Mouse (Mus musculus): ENCODE measurements around the gene Gimap8. TPM values are rescaled to one million over a fixed set of nuclear protein-coding genes. Genes with fewer than 3 reads are reported as not detected.
A peak's percentile ranks its signal among the peaks of the same experiment; 100 is the strongest.

Gimap8 gene
- polyA plus RNA-seq, 1 experiment from 2014 or later: 8.6 TPM

GRCm38 (mm10) chr6:48692962-48693361, 45.9 kb downstream of the Gimap8 start:
- Histone ChIP-seq H3K4me1 (ENCODE audit: insufficient read depth, low read depth, low read length) (no peaks in the 10 kb centered on the region), H3K36me3 (ENCODE audit: insufficient read depth, low read length) (no peaks in the 10 kb centered on the region), H3K27ac (ENCODE audit: low read length) (no peak overlapping the region), H3K4me2 (replicated peaks; ENCODE audit: low read depth, low read length) (no peak overlapping the region), H3K4me3 (ENCODE audit: low read depth, low read length) (no peak overlapping the region), H3K9ac (replicated peaks; ENCODE audit: low read depth) (no peak overlapping the region), H3K9me3 (ENCODE audit: low read length) (no peaks in the 10 kb centered on the region), H3K27me3 (replicated peaks; ENCODE audit: insufficient read depth, low read length) (no peaks in the 10 kb centered on the region)
- WGBS: 66% methylated on average over 6 of the region's 6 CpGs
- TF ChIP-seq EP300 (IDR thresholded peaks at IDR 0.05) (no peak), CTCF (IDR thresholded peaks at IDR 0.05) (no peak)
- ATAC-seq (no peak), DNase-seq (ENCODE audit: low spot score) (no peak)

GRCm38 (mm10) chr6:48696830-48697554, 50.0 kb downstream of the Gimap8 start:
- H3K27me3 ChIP-seq (replicated peaks; ENCODE audit: insufficient read depth, low read length): no peaks in the 10 kb centered on the region
- no peak for ATAC-seq
- 0 out of 2 replicates have a peak, but pooled peaks cover 4% of the 10 kb centered on the region for H3K4me1 ChIP-seq (ENCODE audit: insufficient read depth, low read depth, low read length)
- H3K4me2 ChIP-seq (replicated peaks; ENCODE audit: low read depth, low read length): no peak overlapping the region
- TF ChIP-seq EP300 (IDR thresholded peaks at IDR 0.05) (no peak), CTCF (IDR thresholded peaks at IDR 0.05) (no peak)
- H3K9me3 ChIP-seq (ENCODE audit: low read length): no peaks in the 10 kb centered on the region
- H3K4me3 ChIP-seq (ENCODE audit: low read depth, low read length): no peak overlapping the region
- DNase-seq (ENCODE audit: low spot score): no peak
- peak overlapping the region; percentile 73 for H3K27ac ChIP-seq (ENCODE audit: low read length)
- no peak overlapping the region for H3K9ac ChIP-seq (replicated peaks; ENCODE audit: low read depth)
- no peaks in the 10 kb centered on the region for H3K36me3 ChIP-seq (ENCODE audit: insufficient read depth, low read length)
- WGBS: 71% methylated on average over 4 of the region's 4 CpGs

GRCm38 (mm10) chr6:48697555-48697930, 50.5 kb downstream of the Gimap8 start:
- H3K36me3 ChIP-seq (ENCODE audit: insufficient read depth, low read length): no peaks in the 10 kb centered on the region
- TF ChIP-seq EP300 (IDR thresholded peaks at IDR 0.05) (peak; percentile 57), CTCF (IDR thresholded peaks at IDR 0.05) (no peak)
- DNase-seq (ENCODE audit: low spot score) (peak; percentile 53), ATAC-seq (peak; percentile 36)
- H3K4me1 ChIP-seq (ENCODE audit: insufficient read depth, low read depth, low read length): 0 out of 2 replicates have a peak, but pooled peaks cover 4% of the 10 kb centered on the region
- H3K27me3 ChIP-seq (replicated peaks; ENCODE audit: insufficient read depth, low read length): no peaks in the 10 kb centered on the region
- H3K27ac ChIP-seq (ENCODE audit: low read length): peak overlapping the region; percentile 73
- no peak overlapping the region for H3K4me2 ChIP-seq (replicated peaks; ENCODE audit: low read depth, low read length)
- H3K9me3 ChIP-seq (ENCODE audit: low read length): no peaks in the 10 kb centered on the region
- WGBS: 11% methylated on average over 1 of the region's 1 CpGs
- no peak overlapping the region for H3K4me3 ChIP-seq (ENCODE audit: low read depth, low read length)
- H3K9ac ChIP-seq (replicated peaks; ENCODE audit: low read depth): no peak overlapping the region

- TF ChIP-seq CTCF (IDR thresholded peaks at IDR 0.05): no peak
- TF ChIP-seq EP300 (IDR thresholded peaks at IDR 0.05): no peak
- 0 out of 2 replicates have a peak, but pooled peaks cover 4% of the 10 kb centered on the region for H3K4me1 ChIP-seq (ENCODE audit: insufficient read depth, low read depth, low read length)
- peak overlapping the region; percentile 65 for H3K27ac ChIP-seq (ENCODE audit: low read length)
- H3K4me3 ChIP-seq (ENCODE audit: low read depth, low read length): no peak overlapping the region
- ATAC-seq (no peak), DNase-seq (ENCODE audit: low spot score) (no peak)
- H3K4me2 ChIP-seq (replicated peaks; ENCODE audit: low read depth, low read length): no peak overlapping the region
- H3K36me3 ChIP-seq (ENCODE audit: insufficient read depth, low read length): no peaks in the 10 kb centered on the region
- WGBS: 67% methylated on average over 7 of the region's 7 CpGs
- no peak overlapping the region for H3K9ac ChIP-seq (replicated peaks; ENCODE audit: low read depth)
- H3K9me3 ChIP-seq (ENCODE audit: low read length): no peaks in the 10 kb centered on the region
- H3K27me3 ChIP-seq (replicated peaks; ENCODE audit: insufficient read depth, low read length): no peaks in the 10 kb centered on the region
Measured at GRCm38 (mm10) chr6:48698066-48698856, 51.2 kb downstream of the Gimap8 start.

- no peaks in the 10 kb centered on the region for H3K9me3 ChIP-seq (ENCODE audit: low read length)
- H3K9ac ChIP-seq (replicated peaks; ENCODE audit: low read depth): no peak overlapping the region
- 69% methylated on average over 3 of the region's 3 CpGs for WGBS
- H3K36me3 ChIP-seq (ENCODE audit: insufficient read depth, low read length): no peaks in the 10 kb centered on the region
- H3K27ac ChIP-seq (ENCODE audit: low read length): peak overlapping the region; percentile 65
- 0 out of 2 replicates have a peak, but pooled peaks cover 4% of the 10 kb centered on the region for H3K4me1 ChIP-seq (ENCODE audit: insufficient read depth, low read depth, low read length)
- DNase-seq (ENCODE audit: low spot score) (no peak), ATAC-seq (no peak)
- H3K4me2 ChIP-seq (replicated peaks; ENCODE audit: low read depth, low read length): no peak overlapping the region
- no peak overlapping the region for H3K4me3 ChIP-seq (ENCODE audit: low read depth, low read length)
- no peak for TF ChIP-seq EP300 (IDR thresholded peaks at IDR 0.05)
- no peak for TF ChIP-seq CTCF (IDR thresholded peaks at IDR 0.05)
- no peaks in the 10 kb centered on the region for H3K27me3 ChIP-seq (replicated peaks; ENCODE audit: insufficient read depth, low read length)
Measured at GRCm38 (mm10) chr6:48698888-48699287, 51.9 kb downstream of the Gimap8 start.

Data from lung, postnatal 0 days (tissue).